Mouse (Mus musculus): ENCODE data around the gene Acyp1. TPM values are rescaled to one million over a fixed set of nuclear protein-coding genes. Genes with fewer than 3 reads are reported as not detected.
A peak's percentile ranks its signal among the peaks of the same experiment; 100 is the strongest.
"Not testable (repeated sequence)": the region's sequence is repeated elsewhere in the genome, so short reads cannot be mapped to it uniquely, and the experiment has no call there.

Gene Acyp1
- polyA plus RNA-seq, 1 experiment from 2014 or later = 16.2 TPM

DNA sequence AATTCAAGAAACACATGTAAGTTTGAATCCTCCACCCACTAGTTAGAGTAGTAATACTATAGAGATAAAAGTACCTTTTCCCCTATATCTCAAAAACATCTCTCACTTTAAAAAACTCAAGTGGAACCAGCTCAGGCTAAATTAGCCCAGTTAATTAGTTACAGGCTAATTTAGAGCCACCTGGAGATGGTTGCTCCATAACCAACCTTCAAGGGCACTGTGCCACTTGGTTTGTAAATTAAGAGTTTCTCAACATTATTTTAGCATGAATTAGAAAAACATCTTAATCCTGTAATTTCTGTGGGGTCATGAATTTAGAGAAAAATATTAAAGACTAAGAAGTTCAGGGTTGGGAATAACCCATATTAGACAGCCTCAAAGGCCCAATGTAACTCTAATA, 3.3 kb upstream of the Acyp1 start:
- Histone ChIP-seq H3K36me3 (ENCODE audit: inconsistent target) (no peaks in the 10 kb centered on the region), H3K4me3 (ENCODE audit: inconsistent target) (no peak overlapping the region), H3K27ac (no peak overlapping the region), H3K79me2 (ENCODE audit: inconsistent target) (no peaks in the 10 kb centered on the region)

GRCm38 (mm10) chr12:85290633-85291032, 2.4 kb upstream of the Acyp1 start:
- H3K36me3 ChIP-seq (ENCODE audit: inconsistent target) = no peaks in the 10 kb centered on the region
- H3K79me2 ChIP-seq (ENCODE audit: inconsistent target) = no peaks in the 10 kb centered on the region
- H3K4me3 ChIP-seq (ENCODE audit: inconsistent target) = no peak overlapping the region
- H3K27ac ChIP-seq = no peak overlapping the region
- WGBS (ENCODE audit: missing documents) = 91% methylated on average over 10 of the region's 10 CpGs

GRCm38 (mm10) chr12:85289157-85290000, 1.1 kb upstream of the Acyp1 start:
- no peak overlapping the region for H3K27ac ChIP-seq
- H3K4me3 ChIP-seq (ENCODE audit: inconsistent target) = no peak overlapping the region
- no peaks in the 10 kb centered on the region for H3K36me3 ChIP-seq (ENCODE audit: inconsistent target)
- no peaks in the 10 kb centered on the region for H3K79me2 ChIP-seq (ENCODE audit: inconsistent target)
- WGBS (ENCODE audit: missing documents) = 82% methylated on average over 23 of the region's 24 CpGs

- Histone ChIP-seq H3K27ac (no peak within 1 kb of the TSS), H3K36me3 (ENCODE audit: inconsistent target) (no peaks in the 10 kb centered on the region), H3K79me2 (ENCODE audit: inconsistent target) (no peaks in the 10 kb centered on the region), H3K4me3 (ENCODE audit: inconsistent target) (peak within 1 kb of the TSS; percentile 54)
- WGBS (ENCODE audit: missing documents) = 20% methylated on average over 25 of the region's 31 CpGs
These were observed 383 bp upstream of the Acyp1 start, which contains the start of gene Zc2hc1c for GRCm38 (mm10) chr12:85288486-85289156. Gene Zc2hc1c (plus strand): TSS chr12:85288591.

DNA sequence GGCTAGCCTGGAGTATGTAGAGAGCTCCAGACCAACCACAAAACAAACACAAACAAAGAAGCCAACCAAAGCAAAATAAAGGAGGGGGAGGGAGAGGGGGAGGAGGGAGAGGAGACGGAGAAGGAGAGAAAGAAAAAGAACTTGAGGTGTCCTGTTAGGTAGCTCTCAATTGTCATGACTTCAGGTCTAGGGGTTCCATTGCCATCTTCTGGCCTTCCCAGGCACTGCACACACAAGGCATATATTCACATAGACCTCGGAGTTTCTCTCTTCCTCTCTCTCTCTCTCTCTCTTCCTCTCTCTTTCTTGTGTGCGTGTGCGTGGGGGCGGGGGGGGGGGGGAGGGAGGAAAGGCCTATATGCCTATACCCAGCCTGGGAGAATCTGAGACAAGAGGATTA, 1.3 kb downstream of the Acyp1 start:
- WGBS (ENCODE audit: missing documents) = 42% methylated on average over 5 of the region's 5 CpGs
- Histone ChIP-seq H3K36me3 (ENCODE audit: inconsistent target) (no peaks in the 10 kb centered on the region), H3K4me3 (ENCODE audit: inconsistent target) (no peak overlapping the region), H3K27ac (no peak overlapping the region), H3K79me2 (ENCODE audit: inconsistent target) (no peaks in the 10 kb centered on the region)

GRCm38 (mm10) chr12:85284996-85285395, 3.2 kb downstream of the Acyp1 start:
- H3K79me2 ChIP-seq (ENCODE audit: inconsistent target) = no peaks in the 10 kb centered on the region
- no peak overlapping the region for H3K4me3 ChIP-seq (ENCODE audit: inconsistent target)
- no peak overlapping the region for H3K27ac ChIP-seq
- H3K36me3 ChIP-seq (ENCODE audit: inconsistent target) = no peaks in the 10 kb centered on the region
- WGBS (ENCODE audit: missing documents) = 90% methylated on average over 3 of the region's 4 CpGs

- no peak overlapping the region for H3K4me3 ChIP-seq (ENCODE audit: inconsistent target)
- H3K79me2 ChIP-seq (ENCODE audit: inconsistent target) = no peaks in the 10 kb centered on the region
- WGBS (ENCODE audit: missing documents) = 24% methylated on average over 6 of the region's 8 CpGs
- no peak overlapping the region for H3K27ac ChIP-seq
- H3K36me3 ChIP-seq (ENCODE audit: inconsistent target) = no peaks in the 10 kb centered on the region
These were observed 3.9 kb downstream of the Acyp1 start for GRCm38 (mm10) chr12:85284331-85284730.

- H3K4me3 ChIP-seq (ENCODE audit: inconsistent target); H3K27ac ChIP-seq; H3K79me2 ChIP-seq (ENCODE audit: inconsistent target); H3K36me3 ChIP-seq (ENCODE audit: inconsistent target): not testable (repeated sequence)
- WGBS (ENCODE audit: missing documents) = 100% methylated on average over 1 of the region's 4 CpGs
These were observed 6.5 kb downstream of the Acyp1 start for GRCm38 (mm10) chr12:85281756-85282155.

- peak overlapping the region; percentile 96; the same call in 1 of the 2 replicates for H3K4me3 ChIP-seq (ENCODE audit: inconsistent target)
- WGBS (ENCODE audit: missing documents) = 82% methylated on average over 7 of the region's 12 CpGs
- no peak overlapping the region for H3K27ac ChIP-seq
These were observed 7.2 kb downstream of the Acyp1 start for GRCm38 (mm10) chr12:85280845-85281651.

DNA sequence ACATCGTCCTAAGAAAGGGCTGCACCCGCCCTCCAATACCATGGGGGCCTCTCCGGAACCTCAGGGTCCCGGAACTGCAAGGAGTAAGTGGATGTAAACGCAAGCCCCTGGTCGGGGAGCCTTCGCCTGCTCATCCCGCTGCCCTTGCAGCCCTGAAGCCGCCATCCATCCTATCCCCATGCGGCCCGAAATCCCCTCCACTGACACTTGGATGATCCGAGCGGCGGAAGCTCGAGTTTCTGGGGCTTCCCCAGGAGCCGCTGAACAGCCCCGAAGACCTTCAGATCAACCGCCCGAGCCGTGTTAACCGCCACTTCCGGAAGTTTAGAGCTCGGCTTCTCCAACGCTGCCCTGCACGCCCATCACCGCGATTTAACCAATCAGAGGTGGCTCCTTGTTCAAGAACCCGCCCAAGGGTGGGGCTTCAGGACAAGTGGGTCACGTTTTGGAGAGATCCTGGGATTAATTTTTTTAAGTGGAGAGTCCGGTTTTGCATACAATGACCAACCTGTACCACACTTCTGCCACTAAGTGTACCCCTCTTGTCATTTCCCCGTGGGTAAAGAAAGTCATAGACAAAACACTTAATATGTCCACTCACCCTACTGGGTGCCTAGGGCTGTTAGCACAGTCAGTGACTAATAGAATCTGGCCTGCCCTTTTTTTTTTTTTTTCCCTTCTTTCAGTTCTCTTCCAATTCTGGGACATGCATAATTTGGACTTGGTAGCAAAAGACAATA, 8.0 kb downstream of the Acyp1 start:
- no peaks in the 10 kb centered on the region for H3K79me2 ChIP-seq (ENCODE audit: inconsistent target)
- H3K4me3 ChIP-seq (ENCODE audit: inconsistent target) = peak overlapping the region; percentile 96
- WGBS (ENCODE audit: missing documents) = under 1% methylated on average over 31 of the region's 31 CpGs
- H3K27ac ChIP-seq = peak overlapping the region; percentile 64
- H3K36me3 ChIP-seq (ENCODE audit: inconsistent target) = no peaks in the 10 kb centered on the region

More at GRCm38 (mm10) chr12:85280845-85281651, 7.2 kb downstream of the Acyp1 start:
- no peaks in the 10 kb centered on the region for H3K79me2 ChIP-seq (ENCODE audit: inconsistent target)
- H3K36me3 ChIP-seq (ENCODE audit: inconsistent target) = no peaks in the 10 kb centered on the region

DNA sequence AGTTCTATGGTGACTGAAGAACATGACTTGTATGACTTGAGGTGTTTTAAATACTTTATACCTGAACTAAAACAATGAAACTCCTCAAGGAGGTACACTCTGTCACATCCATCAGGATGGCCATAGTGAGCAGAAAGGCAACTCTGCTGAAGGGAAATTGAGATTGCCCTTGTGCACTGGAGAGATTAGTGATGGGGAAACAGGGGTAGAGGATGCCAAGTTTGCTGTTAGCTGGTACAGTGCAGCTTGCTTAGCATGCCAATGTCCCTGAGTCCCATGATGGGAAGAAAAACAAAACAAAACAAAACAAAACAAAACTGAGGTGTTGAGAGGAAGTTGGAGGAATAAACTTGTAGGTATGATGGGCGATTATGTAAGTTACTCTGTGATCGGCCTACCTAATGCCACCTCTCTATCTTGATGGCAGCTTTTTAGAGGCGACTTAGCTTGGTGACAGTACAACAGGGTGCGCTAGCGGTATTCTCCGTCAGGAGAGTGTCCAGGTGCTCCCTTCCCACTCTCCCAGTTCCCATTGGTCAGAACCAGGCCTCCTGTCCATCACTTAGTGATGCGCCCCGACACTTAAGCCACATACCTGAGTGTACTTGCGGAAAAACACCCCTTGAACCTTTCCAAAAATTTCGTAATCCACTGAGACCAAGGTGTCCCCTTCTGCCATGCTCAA, 8.7 kb downstream of the Acyp1 start:
- Histone ChIP-seq H3K79me2 (ENCODE audit: inconsistent target) (no peaks in the 10 kb centered on the region), H3K27ac (peak overlapping the region; percentile 64), H3K4me3 (ENCODE audit: inconsistent target) (peak overlapping the region; percentile 96), H3K36me3 (ENCODE audit: inconsistent target) (no peaks in the 10 kb centered on the region)
- WGBS (ENCODE audit: missing documents) = 2% methylated on average over 10 of the region's 10 CpGs

DNA sequence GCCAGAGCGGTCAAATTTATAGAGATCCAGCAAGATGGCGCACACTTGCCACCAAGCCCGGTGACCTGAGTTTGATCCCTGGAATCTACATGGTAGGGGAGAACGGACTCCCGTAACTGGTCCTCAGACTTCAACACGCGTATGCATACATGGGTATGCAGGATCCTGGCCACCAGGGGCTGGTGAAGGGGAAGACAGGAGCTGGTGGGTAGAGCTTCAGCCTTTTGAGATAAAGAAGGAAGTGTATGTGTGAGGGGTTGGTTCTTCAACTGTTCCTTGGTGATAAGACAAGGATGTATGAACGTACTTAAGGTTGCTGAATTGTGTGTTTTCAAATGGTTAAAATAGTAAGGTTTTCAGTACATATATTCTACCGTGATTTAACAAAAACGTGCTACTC, 9.3 kb downstream of the Acyp1 start:
- Histone ChIP-seq H3K36me3 (ENCODE audit: inconsistent target) (no peaks in the 10 kb centered on the region), H3K79me2 (ENCODE audit: inconsistent target) (no peaks in the 10 kb centered on the region), H3K4me3 (ENCODE audit: inconsistent target) (no peak overlapping the region), H3K27ac (no peak overlapping the region)
- WGBS (ENCODE audit: missing documents) = 92% methylated on average over 9 of the region's 10 CpGs

DNA sequence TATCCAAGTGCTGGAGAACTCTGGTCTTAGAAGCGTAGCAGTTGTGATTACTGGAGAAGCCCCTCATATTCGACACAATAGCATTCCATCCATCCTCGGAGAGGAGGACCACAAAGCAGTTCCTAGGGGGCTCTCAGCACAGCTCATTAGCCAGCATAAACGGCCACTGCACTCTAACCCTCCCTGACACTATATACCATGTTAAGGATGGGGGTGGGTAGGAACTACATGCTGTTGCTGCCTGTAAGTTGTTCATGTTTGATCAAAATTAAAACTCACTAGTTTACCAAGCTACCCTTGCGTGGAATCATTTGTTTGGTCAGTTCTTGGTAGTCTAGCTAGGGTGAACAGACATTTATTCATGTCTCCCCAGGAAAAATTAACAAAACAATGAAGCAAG, 12.0 kb downstream of the Acyp1 start:
- no peak overlapping the region for H3K4me3 ChIP-seq (ENCODE audit: inconsistent target)
- no peak overlapping the region for H3K27ac ChIP-seq
- no peaks in the 10 kb centered on the region for H3K79me2 ChIP-seq (ENCODE audit: inconsistent target)
- 92% methylated on average over 5 of the region's 5 CpGs for WGBS (ENCODE audit: missing documents)
- H3K36me3 ChIP-seq (ENCODE audit: inconsistent target) = no peaks in the 10 kb centered on the region

DNA sequence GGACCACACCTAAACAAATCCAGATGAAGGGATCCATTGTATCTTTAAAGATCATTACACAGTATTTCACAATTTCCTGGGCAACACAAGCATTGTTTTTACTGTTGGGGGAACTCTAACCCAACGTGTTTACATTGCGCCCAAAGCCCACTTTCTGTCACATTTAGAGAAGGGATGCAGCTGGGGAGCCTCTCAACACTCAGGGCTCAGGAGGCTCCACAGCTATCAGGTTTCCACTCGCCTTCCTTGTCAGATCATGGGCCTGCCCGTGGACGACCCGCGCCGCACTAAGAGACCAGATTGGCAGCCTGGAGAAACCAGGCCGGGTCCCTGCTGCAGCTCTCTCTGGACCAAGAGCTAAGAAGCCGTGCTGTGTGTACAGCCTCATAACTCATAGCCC, 14.7 kb downstream of the Acyp1 start:
- H3K36me3 ChIP-seq (ENCODE audit: inconsistent target) = no peaks in the 10 kb centered on the region
- no peaks in the 10 kb centered on the region for H3K79me2 ChIP-seq (ENCODE audit: inconsistent target)
- no peak overlapping the region for H3K27ac ChIP-seq
- H3K4me3 ChIP-seq (ENCODE audit: inconsistent target) = no peak overlapping the region
- 92% methylated on average over 10 of the region's 10 CpGs for WGBS (ENCODE audit: missing documents)
